Mouse (Mus musculus) megakaryocyte, embryonic 14.5 days (primary cell): ENCODE measurements at regions not wholly inside any gene's neighbourhood (a gene's known extent, or its start where the extent isn't known, plus 50 kb on each side); places are given as distances from the start of the nearest gene placed in this dataset.

Source experiments
- H3K27me3 ChIP-seq: replicated peaks from 2 replicates; pipeline ENCODE3; 2012; ENCODE audit warnings: inconsistent platforms
- H3K36me3 ChIP-seq: replicated peaks from 2 replicates; pipeline ENCODE3; 2012; ENCODE audit warnings: low read length, inconsistent platforms, mixed read lengths
- H3K4me1 ChIP-seq: 2 replicates; pipeline ENCODE4 v1.6.1; 2012; ENCODE audit warnings: inconsistent platforms
- H3K4me3 ChIP-seq: replicated peaks from 2 replicates; pipeline ENCODE3; 2012; ENCODE audit warnings: moderate library complexity, mild to moderate bottlenecking, inconsistent platforms
- H3K9me3 ChIP-seq: 2 replicates; pipeline ENCODE4 v1.6.1; 2012; ENCODE audit warnings: inconsistent platforms
- FLI1 ChIP-seq: IDR thresholded peaks from 2 replicates; pipeline ENCODE4 v1.6.1; 2012; ENCODE audit warnings: low read length, inconsistent platforms, mixed read lengths
- GATA1 ChIP-seq: IDR thresholded peaks from 3 replicates; pipeline ENCODE4 v1.6.1; 2012; ENCODE audit warnings: mixed read lengths, low read length, inconsistent platforms, borderline replicate concordance

DNA sequence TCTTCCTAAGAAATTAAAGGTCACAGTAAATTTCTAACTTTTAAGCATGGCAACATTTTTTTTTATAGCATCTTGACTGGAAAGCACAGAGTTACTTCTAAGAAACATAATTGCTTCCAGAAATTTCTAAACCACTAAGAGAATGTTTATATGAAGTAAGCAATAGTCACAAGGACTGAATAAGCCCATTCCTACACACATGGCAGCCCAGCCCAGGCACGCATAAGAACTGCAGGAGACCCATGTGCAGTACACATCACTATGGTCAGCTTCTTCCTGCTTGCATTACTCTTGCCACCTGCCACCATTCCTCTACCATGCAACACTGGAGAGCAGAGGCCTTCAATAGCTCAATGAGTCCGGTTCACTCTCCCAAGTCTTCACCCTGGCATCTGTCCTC is 201.4 kb upstream of the Cxadr start:
- TF ChIP-seq FLI1 (no peak), GATA1 (no peak)

DNA sequence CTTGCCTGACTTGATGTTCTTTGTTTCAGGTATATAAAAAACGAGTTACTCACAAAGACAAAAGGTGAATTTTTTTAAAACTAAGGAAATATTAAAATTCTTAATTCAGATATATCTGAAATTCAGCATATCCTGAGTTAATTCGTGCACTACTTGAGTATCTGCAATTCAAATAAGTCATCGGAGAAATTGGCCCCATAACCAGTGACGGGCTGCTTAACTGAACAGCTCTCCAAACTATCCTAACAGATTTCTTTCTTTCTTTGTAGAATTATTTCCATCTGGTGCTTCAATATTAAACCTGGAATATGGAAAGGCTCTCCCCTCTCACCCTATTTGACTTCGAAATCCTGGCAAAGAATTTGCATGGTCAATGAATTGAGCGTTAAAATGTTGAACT is 202.2 kb upstream of the Cxadr start:
- TF ChIP-seq FLI1 (no peak), GATA1 (no peak)
- Histone ChIP-seq H3K36me3 (no peaks in the 10 kb centered on the region), H3K4me3 (no peak overlapping the region), H3K4me1 (no peaks in the 10 kb centered on the region), H3K27me3 (no peaks in the 10 kb centered on the region), H3K9me3 (peaks cover 9% of the 10 kb centered on the region; the same call in 1 of the 2 replicates)

More for the DNA sequence above, 201.4 kb upstream of the Cxadr start:
- H3K9me3 ChIP-seq = peaks cover 9% of the 10 kb centered on the region; the same call in 1 of the 2 replicates
- no peaks in the 10 kb centered on the region for H3K27me3 ChIP-seq
- H3K4me3 ChIP-seq = no peak overlapping the region
- H3K4me1 ChIP-seq = no peaks in the 10 kb centered on the region
- no peaks in the 10 kb centered on the region for H3K36me3 ChIP-seq

DNA sequence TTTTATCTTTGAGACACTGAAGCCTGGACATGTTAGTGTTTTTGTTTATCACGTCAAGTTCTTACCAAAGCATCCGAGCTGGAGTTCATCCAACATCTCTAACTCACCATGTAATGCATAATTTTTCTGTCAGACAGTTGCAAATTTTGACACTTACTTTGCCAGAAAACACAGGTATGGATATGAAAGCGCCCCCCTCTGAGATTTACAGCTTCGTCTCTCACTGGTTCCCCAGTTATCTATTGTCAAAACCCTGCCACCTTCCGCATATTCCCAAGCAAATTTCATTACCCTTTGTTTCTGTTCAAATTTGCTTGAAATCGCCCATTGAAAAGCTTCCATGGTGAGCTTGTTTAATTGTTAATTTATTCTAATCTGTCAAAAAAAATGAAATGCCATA is 202.7 kb upstream of the Cxadr start:
- Histone ChIP-seq H3K27me3 (no peaks in the 10 kb centered on the region), H3K36me3 (no peaks in the 10 kb centered on the region), H3K4me1 (no peaks in the 10 kb centered on the region), H3K4me3 (no peak overlapping the region), H3K9me3 (peaks cover 9% of the 10 kb centered on the region)
- no peak for TF ChIP-seq GATA1
- TF ChIP-seq FLI1 = no peak

DNA sequence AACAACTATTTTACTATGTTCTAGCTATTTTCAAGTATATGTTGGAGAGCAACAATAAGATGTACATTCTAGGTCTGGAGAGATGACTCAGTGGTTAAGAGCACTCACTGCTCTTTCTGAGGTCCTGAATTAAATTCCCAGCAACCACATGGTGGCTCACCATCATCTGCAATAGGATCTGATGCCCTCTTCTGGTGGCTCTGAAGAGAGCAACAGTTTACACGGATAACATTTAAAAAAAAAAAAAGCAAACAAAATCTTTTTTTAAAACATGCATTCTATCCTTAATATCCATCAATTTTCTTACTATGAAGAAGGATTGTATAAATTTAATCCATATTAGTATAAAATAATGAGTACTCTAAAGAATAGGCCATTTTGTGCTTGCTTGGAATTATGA is 204.7 kb upstream of the Cxadr start:
- TF ChIP-seq FLI1 (no peak), GATA1 (no peak)
- peaks cover 13% of the 10 kb centered on the region for H3K9me3 ChIP-seq
- H3K4me1 ChIP-seq = no peaks in the 10 kb centered on the region
- no peaks in the 10 kb centered on the region for H3K27me3 ChIP-seq
- no peaks in the 10 kb centered on the region for H3K36me3 ChIP-seq
- no peak overlapping the region for H3K4me3 ChIP-seq

DNA sequence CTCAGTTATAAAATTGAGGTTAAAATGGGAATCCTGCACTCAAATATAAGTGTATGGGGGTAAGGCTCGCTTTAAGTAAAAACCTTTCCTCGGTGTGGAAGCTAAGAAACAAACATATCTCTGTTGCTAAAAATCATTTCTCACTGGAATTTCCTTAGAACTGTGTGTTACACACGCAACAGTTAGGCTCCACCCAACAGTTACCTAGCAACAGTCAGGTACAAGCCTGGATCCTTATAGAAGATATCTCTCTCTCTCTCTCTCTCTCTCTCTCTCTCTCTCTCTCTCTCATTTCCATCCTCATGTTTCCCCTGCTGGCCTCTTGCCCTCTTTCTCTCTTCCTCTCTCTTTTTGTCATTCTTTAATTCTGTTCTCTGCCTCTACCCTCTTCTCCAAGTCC is 211.1 kb upstream of the Cxadr start:
- Histone ChIP-seq H3K36me3 (no peaks in the 10 kb centered on the region), H3K9me3 (peaks cover 7% of the 10 kb centered on the region), H3K4me1 (no peaks in the 10 kb centered on the region), H3K4me3 (no peak overlapping the region), H3K27me3 (no peaks in the 10 kb centered on the region)
- TF ChIP-seq GATA1 (no peak), FLI1 (no peak)

DNA sequence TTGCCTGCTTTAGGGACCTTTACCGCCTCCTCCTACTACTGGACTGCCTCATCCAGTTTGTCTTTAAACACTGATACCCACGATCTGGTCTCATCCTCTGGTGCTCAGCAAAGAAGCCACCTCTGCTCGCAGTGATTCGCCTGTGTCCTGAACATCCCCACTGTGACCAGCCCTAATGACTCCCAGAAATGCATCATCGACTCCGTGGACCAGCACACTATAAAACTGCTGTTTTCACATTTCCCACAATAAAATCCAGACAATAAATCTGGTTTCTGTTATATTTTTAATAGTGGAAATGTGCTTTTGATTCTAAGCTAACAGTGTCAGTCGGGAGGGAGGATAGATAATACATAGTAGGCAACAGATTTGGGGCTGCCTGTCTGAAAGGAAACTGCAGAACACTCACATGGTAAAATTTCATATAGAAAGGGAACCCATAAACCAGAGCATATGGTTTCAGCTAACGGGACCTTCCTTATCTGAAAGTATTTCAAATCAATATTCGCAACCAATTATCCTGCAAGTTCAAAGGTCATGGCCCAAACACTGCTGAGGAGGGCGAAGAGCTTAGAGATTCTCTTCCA is 233.7 kb upstream of the Cxadr start:
- Histone ChIP-seq H3K27me3 (no peaks in the 10 kb centered on the region), H3K4me3 (no peak overlapping the region), H3K4me1 (no peaks in the 10 kb centered on the region), H3K9me3 (peaks cover 21% of the 10 kb centered on the region), H3K36me3 (no peaks in the 10 kb centered on the region)
- TF ChIP-seq FLI1 = no peak
- TF ChIP-seq GATA1 = no peak

DNA sequence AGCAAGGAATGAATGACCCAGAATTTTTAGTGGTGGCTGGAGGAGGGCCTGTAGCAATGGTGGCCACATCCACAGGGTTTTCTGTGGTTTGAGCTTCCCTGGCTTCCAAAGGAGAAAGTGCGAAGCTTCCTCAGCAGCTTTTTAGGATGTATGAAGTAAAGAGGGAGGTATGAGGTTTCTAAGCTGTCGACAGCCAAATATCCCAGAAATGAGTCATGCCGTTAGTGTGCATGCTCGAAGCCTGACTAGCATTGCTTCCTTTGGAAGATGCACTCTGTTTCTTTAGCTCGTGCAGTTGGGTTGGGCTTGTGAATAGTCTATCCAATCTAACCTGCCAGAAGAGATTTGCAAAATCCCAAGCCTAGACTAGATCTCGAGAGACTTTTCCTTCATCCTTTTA is 240.8 kb upstream of the Cxadr start:
- Histone ChIP-seq H3K4me3 (no peak overlapping the region), H3K4me1 (no peaks in the 10 kb centered on the region)
- TF ChIP-seq FLI1 (no peak), GATA1 (no peak)

DNA sequence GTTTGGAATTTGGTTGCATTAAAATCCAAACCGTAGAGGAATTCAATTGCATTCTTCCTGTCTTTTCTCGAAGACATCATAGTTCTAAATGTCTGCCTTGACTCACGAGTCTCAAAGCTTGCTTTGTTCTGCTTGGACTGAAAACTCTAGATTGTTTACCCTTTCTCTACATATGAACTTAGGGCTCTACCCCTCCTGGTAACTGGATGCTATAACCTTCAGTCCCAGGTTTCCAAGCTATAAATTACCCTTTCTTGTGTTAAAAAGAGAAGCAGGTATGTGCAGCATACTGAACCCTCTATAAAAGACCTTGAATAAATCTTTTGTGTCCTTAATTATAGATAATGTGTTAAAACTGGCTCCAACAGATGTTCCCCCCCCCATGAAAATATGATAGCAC is 243.7 kb upstream of the Cxadr start:
- peaks cover 23% of the 10 kb centered on the region for H3K9me3 ChIP-seq
- no peak overlapping the region for H3K4me3 ChIP-seq
- TF ChIP-seq GATA1 (no peak), FLI1 (no peak)
- no peaks in the 10 kb centered on the region for H3K27me3 ChIP-seq
- no peaks in the 10 kb centered on the region for H3K36me3 ChIP-seq
- no peaks in the 10 kb centered on the region for H3K4me1 ChIP-seq

More for the DNA sequence above, 240.8 kb upstream of the Cxadr start:
- H3K9me3 ChIP-seq = peaks cover 28% of the 10 kb centered on the region
- no peaks in the 10 kb centered on the region for H3K27me3 ChIP-seq
- no peaks in the 10 kb centered on the region for H3K36me3 ChIP-seq

DNA sequence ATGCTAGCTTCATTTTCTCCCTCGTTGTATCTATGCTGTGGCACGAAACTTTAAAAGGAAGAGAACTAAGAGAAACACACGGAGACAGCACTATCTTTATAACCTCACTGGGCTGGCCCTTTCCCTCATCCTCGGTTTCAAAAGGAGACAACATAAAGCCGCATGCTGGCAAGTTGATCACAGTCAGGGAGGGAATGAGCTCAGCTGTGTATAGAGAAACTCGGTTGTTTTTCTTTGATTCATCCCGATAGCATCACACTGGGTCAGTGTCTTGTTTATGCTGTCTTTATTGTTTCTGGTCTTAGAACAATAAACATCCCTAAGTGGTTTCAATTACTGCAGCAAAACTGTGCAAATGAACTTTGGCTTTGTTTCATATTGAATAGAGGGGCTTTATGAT is 249.2 kb upstream of the Cxadr start:
- TF ChIP-seq FLI1 (no peak), GATA1 (no peak)
- H3K9me3 ChIP-seq = peaks cover 12% of the 10 kb centered on the region
- H3K27me3 ChIP-seq = no peaks in the 10 kb centered on the region
- no peak overlapping the region for H3K4me3 ChIP-seq
- H3K36me3 ChIP-seq = no peaks in the 10 kb centered on the region
- H3K4me1 ChIP-seq = no peaks in the 10 kb centered on the region

DNA sequence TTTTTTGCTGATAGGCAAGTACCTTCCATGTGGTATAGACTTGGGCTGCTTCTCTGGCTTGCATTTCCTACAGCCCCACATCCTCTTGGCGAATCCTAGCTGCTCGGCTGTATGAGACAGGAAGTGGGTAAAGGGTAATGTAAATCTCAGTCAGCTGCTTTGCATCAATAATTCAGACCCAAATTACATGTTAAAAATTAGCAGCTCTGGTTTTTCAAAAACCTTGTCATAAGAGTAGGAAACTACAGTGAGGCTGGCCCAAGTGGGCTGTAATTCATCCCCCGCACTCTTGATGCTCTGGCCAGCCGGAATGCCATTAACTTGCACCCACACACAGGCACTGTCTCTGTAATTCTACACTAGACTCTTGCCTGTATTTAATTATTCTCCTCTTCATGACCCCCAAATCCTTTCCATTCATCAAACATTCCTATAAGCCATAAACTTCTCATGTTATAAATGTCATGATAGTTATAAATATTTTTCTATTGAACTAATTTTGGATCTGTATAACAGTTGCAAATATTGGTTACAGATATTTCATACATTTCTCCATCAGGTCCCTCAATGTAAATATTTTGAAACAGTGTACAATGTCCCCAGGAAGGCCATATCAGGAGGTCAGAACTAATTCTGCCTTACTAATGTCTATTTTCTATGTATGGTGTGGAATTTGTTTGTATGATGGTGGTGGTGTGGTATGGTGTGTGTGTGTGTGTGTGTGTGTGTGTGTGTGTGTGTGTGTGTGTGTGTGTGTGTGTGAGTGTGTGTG is 261.0 kb upstream of the Cxadr start:
- Histone ChIP-seq H3K9me3 (no peaks in the 10 kb centered on the region), H3K4me1 (no peaks in the 10 kb centered on the region)
- TF ChIP-seq FLI1 (no peak), GATA1 (no peak)

More for the DNA sequence above, 261.0 kb upstream of the Cxadr start:
- Histone ChIP-seq H3K4me3 (no peak overlapping the region), H3K36me3 (no peaks in the 10 kb centered on the region), H3K27me3 (no peaks in the 10 kb centered on the region)
